Mouse (Mus musculus): ENCODE results near the gene Gpr1.
"Not testable (repeated sequence)": the region's sequence is repeated elsewhere in the genome, so short reads cannot be mapped to it uniquely, and the experiment has no call there.

The Gpr1 gene

GRCm38 (mm10) chr1:63219277-63219676, 4.9 kb upstream of the Gpr1 start:
- DNase-seq (ENCODE audit: low spot score): no peak

GRCm38 (mm10) chr1:63214631-63215030, 288 bp upstream of the Gpr1 start:
- no peak for DNase-seq (ENCODE audit: low spot score)

GRCm38 (mm10) chr1:63213478-63214270, 669 bp downstream of the Gpr1 start:
- no peak for DNase-seq (ENCODE audit: low spot score)

- no peak for DNase-seq (ENCODE audit: low spot score)
These were observed 4.3 kb downstream of the Gpr1 start for GRCm38 (mm10) chr1:63209861-63210529.

DNA sequence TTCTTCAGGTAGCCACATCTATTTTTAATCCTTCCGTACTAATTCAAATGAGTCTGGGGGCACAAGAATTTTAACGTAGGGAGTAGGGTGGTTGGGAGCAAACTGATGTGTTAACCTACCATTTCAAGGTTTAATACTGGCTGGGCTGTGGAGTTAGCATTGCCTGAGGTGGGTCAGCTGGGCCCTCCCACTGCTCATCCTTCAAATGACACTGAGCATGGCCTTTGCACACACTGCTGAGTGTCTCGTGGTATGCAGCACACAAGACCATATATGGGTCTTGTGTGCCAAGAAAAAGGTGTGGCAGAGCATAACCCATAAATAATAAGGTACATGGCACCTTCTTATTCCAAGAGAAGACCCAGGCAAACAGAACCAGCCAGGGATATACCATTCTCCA, 6.7 kb downstream of the Gpr1 start:
- no peak for DNase-seq (ENCODE audit: low spot score)

- DNase-seq (ENCODE audit: low spot score): no peak
These were observed 9.5 kb downstream of the Gpr1 start for GRCm38 (mm10) chr1:63204660-63205394.

DNA sequence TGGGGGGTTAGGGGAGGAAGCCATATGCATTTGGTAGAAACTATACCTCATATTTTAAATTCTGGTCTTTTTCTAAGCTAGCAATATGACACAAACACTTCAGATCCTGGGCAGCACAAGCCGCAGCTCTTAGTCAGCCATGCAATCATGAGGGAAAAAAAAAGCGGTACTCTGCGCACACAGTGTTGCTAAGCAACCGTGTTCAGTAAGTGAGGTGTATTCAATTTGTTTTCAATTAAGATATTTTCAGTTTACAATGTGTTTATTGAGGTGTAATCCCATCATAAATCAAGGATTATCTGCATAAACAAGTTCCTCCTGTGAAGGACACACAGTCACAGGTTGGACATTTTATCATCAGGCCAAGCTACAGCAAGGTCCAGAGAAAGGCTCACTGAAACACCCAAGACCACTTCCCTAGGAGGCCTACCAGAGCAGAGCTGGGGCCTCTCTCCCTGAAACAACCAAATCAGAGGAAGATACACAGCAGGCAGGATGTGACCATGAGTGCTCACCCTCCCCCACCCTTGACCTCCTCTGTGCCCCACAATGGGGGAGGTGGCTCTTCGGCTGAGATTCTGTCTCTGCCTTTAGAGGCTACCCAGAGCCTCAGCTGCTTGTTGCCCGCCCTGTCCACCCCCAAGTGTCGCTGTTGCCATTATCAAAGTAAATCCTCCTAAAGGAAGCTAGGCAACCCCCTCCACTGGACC, 10.2 kb downstream of the Gpr1 start:
- DNase-seq (ENCODE audit: low spot score): no peak

DNA sequence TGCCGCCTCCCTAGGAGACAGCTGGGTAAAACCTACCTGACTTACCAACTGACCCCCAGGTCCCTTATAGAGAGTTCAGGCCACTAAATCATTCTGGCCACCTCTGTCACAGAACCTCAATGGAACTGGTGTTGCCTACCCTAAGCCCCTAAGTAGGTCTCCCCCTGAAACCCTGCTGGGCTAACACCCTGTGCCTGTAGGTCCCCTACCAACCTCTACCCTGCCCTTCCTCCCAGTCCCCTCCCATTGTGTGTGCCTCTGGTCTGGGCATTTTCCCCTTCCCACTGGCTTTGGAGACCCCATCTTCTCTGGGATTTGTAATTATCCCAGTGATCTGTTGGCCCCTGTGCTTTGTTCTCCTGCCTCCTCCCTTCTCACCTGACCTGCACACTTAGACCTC, 10.9 kb downstream of the Gpr1 start:
- no peak for DNase-seq (ENCODE audit: low spot score)

DNA sequence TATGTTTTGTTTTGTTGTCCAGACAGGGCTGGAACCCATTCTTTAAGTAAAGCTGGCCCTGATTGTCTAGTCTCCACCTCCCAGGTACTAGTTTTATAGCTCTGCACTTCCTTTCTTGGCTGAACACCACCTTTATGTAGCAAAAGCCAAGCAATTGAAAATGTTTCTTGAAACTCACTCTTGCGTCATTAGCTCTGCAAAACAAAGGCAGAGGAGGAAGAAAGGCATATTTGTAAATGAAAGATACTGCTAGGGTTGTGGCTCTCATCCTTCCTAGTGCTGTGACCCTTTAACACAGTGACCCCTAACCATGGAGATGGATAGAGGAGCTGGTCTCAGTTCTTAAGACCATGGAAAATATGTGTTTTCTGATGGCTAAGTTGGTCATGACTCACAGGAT, 12.7 kb downstream of the Gpr1 start:
- no peak for DNase-seq (ENCODE audit: low spot score)

DNA sequence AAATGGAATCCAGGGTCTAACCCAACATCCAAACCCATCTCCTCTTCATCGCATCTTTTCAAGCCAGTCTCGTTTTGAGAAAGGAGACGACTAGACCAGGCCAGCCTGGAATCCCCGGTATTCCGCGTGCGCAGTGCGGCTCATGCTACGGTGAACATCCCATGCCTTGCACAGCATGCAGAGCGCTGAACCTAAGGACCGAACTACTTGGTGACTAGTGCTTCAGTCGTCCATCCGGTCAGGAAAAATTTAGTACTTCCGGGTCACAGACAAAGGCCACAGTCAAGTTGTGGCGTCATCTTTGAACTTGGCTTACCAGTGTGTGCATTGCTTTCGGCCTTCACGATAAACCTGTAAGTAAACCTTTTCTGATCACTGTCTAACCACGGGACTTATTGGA, 14.0 kb downstream of the Gpr1 start:
- DNase-seq (ENCODE audit: low spot score): no peak

DNA sequence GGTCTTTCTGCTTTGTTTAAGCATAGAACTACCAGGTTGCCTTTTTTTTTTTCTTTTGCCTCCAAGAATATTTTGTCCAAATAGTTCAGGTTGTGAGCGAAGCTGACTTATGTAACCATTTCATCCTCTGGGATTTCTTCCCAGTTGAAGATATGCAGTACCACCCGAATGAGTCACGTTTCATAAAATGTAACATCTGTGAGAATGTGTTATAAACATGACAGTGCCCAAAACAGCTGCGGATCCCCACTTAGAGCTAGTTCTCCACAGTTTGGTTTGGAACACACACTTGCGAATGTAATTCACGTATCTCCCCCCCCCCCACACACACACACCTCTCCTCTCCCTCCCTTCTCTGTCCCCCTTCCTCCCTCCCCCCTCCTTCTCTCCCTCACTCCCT, 15.0 kb downstream of the Gpr1 start:
- no peak for DNase-seq (ENCODE audit: low spot score)

DNA sequence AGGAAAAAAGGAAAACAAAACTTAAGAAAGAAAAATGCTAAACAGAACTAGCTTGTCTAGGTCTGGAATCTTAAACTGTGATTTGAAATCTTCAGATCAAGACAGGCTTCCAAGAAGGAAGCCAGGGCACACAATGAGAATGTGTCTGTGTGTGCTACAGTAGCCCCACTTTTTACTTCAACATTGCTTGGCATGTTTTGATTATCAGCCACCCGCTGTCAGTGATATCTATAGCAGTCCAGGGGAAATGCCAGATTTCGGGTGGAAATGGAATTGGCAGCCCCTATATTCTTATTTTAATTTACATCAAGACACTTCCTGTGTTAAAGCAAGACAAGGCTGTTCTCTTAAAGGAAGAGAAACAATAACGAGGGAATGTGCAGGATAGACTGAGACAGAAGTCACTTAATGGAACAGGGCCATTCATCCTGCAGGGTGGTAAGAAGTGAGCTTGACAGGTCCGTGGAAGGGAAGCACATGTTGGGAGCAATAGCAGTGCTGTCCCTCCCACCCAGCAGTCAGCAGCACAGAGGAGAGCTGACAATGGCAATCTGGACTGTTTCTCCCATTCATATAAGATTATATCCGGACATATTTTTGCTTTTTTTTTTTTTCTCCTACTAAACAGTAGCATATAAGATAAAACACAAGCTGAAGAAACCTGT, 18.4 kb downstream of the Gpr1 start:
- DNase-seq (ENCODE audit: low spot score): no peak

DNA sequence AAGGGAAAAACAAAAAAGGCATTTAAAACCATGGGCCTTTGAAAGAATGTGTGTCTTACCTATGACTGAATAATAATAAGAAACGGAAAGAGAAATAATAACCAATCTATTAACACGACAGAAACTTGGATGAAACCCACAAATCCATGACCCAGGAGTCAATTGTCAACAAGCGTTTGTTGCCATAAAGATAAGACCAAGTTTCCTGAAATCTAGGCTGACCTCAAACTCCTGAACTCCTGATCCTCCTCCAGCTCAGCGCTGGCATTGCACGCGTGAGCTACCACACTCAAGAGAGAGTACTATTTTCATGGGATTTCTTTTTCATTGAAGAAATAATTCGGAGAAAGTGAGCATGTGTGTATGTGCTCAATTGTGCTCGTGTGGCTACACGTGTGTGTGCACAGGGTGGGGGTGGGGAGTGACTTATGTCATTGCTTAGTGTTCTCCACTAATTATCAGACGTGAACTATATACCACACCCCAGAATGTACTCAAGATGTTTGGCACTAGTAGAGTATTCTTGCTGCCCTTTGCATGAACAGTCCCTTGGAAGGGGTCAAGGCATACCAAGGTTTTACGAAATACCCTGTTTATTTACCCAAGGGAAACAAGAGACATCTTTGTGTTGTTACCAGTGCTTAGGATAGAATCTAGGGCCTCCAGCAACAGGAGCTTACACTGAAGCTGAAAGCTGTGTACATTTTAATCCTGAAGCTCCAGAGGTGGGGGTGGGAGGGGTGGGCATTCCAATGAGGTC, 21.9 kb downstream of the Gpr1 start:
- DNase-seq (ENCODE audit: low spot score): no peak

- DNase-seq (ENCODE audit: low spot score): no peak
These were observed 23.5 kb downstream of the Gpr1 start for GRCm38 (mm10) chr1:63190851-63191250.

DNA sequence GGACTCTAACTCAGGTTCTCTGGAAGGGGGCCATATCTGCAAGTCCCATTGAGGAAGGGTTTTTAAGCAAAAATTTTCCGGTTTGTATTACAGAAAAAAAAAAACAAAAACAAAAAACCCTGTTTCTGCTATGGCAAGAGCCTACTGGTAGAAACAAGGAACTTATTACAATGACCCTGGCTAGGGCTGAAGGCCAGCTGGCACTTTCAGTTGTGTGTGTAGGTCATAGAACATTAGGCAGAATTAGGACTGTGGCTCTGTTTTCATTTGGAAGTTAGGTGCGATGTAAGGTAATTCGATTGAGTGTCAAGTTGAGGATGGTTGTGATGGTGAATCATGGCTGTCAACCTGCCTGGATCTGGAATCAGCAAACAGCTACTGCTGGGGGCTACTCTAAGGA, 25.8 kb downstream of the Gpr1 start:
- DNase-seq (ENCODE audit: low spot score): no peak

- DNase-seq (ENCODE audit: low spot score): not testable (repeated sequence)
These were observed 28.9 kb downstream of the Gpr1 start for GRCm38 (mm10) chr1:63185430-63185829.

DNA sequence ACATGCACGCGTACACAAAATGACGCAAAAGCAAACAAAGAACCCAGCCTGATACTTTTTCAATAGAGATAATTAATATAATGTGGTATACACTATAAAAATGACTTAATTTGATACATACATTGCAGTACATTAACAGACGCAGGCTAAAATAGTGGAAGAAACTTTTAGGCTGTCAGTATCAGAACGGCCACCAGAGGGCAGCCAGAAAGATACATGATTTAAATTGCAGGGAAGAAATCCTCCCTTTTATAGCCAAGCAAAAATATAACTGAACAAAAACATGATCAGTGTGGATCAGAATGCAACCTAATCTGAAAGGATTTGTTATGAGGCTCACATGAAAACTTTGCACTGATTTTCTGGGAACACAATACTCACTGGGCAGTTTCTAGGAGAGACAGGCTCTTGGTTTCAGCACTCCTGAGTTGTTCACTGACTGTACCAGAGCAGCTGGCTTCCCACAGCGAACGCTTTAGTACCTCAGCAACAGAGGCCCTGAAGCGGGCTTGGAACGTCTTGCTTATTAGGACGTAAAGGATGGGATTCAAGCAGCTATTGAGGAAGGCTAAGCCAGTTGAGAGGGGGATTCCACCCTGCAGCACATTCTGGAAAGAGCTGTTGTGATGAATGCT, 31.6 kb downstream of the Gpr1 start:
- no peak for DNase-seq (ENCODE audit: low spot score)

DNA sequence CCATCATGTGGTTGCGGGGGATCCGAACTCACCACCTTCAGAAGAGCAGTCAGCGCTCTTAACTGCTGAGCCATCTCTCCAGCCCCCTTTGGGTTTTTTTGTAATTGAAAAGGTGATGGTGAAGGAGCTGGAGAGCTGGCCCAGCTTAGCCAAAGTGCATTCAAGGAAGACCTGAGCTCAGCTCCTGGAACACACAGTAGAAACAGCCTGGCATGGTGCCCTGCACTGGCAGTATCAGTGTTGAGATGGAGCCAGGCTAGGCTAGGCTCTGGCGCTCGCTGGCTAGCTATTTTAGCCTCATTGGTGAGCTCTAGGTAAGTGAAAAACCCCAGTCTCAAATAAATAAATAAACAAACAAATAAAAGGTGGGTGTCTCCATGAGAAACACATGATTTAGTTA, 32.1 kb downstream of the Gpr1 start:
- no peak for DNase-seq (ENCODE audit: low spot score)

DNA sequence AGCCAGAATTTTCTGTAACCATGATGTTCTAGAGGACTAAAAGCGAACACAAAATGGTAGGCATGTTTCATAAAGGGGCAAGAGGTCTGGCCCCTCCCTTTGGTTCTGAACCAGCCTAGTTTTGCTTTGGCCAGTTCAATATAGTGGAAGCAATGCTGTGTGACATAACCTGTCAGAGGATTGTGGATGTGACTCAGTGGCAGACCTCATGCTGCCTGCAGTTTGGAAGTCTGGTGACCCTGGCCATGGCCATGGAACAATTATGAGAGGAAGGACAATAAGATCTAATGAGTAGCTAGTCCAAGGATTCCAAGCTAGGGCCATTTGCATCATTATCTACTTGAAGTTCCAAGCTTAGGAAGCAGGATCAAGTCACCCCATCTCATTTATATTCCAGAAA, 32.9 kb downstream of the Gpr1 start:
- no peak for DNase-seq (ENCODE audit: low spot score)

GRCm38 (mm10) chr1:63181019-63181418, 33.3 kb downstream of the Gpr1 start:
- DNase-seq (ENCODE audit: low spot score): peak; percentile 79

DNA sequence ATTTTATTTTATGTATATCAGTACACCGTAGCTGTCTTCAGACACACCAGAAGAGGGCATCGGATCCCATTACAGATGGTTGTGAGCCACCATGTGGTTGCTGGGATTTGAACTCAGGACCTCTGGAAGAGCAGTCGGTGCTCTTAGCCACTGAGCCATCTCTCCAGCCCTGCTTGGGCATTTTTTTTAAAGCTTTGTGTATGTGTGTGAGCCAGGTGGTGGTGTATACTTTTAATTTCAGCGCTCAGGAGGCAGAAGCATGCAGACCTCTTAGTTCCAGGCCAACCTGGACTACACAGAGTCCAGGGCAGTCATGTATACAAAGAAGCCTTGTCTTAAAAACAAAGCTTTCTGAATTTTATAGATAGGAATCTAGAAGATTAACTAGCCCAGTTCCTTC, 33.8 kb downstream of the Gpr1 start:
- not testable (repeated sequence) for DNase-seq (ENCODE audit: low spot score)

Data from spleen, adult 12 weeks (tissue).